Mouse (Mus musculus): ENCODE results near the gene Prss44.

DNA sequence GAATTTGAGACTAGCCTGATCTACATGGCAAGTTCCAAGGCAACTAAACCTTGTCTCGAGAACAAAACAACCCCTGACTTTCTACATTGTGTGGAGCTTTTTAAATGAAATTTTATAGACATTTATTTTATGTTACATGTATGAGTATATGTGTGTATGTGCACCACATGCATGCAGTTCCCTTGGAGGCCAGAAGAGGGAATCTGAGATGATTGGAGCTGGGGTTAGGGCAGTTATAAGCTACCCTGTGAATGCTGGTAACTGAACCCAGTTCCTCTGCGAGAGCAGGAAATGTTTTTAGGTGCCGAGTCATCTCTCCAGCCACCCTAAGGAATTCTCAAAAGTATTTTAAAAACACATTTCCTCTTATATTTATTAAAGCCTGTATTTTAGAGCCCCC is 25.6 kb upstream of the Prss44 start:
- no peak for TF ChIP-seq POLR2A (IDR thresholded peaks at IDR 0.05; ENCODE audit: insufficient read length, low read depth)
- no peak for TF ChIP-seq MYOG (IDR thresholded peaks at IDR 0.05; ENCODE audit: control insufficient read depth in 1 of 3, insufficient read depth in 1 of 3, insufficient read length in 2 of 3, low read depth in 2 of 3)
- TF ChIP-seq SRF (IDR thresholded peaks at IDR 0.05; ENCODE audit: control insufficient read depth, insufficient read length, low read depth): no peak
- TF ChIP-seq TCF12 (IDR thresholded peaks at IDR 0.05; ENCODE audit: insufficient read depth, poor library complexity, severe bottlenecking): no peak
- TF ChIP-seq POLR2AphosphoS2 (IDR thresholded peaks at IDR 0.05; ENCODE audit: insufficient read length, low read depth): no peak
- no peak for TF ChIP-seq MAX (IDR thresholded peaks at IDR 0.05; ENCODE audit: low read depth)
- TF ChIP-seq MYOD1 (IDR thresholded peaks at IDR 0.05; ENCODE audit: control insufficient read depth in 1 of 3, insufficient read length in 2 of 3, low read depth in 2 of 3): no peak
- no peak for TF ChIP-seq USF1 (IDR thresholded peaks at IDR 0.05; ENCODE audit: low read depth)
- no peak for TF ChIP-seq CEBPB (IDR thresholded peaks at IDR 0.05; ENCODE audit: insufficient read depth, poor library complexity, severe bottlenecking)
- no peak for TF ChIP-seq E2F4 (IDR thresholded peaks at IDR 0.05; ENCODE audit: insufficient read depth)
